Mouse (Mus musculus) bone marrow macrophage, adult 2 months (primary cell): Measurements from ENCODE around the gene Pde4c.

ENCODE experiments used
- CTCF ChIP-seq: IDR thresholded peaks from 2 replicates; pipeline ENCODE4 v1.5.1; 2012; ENCODE audit warnings: low read depth, mild to moderate bottlenecking, low read length, moderate library complexity
- POLR2A ChIP-seq: IDR thresholded peaks from 2 replicates; pipeline ENCODE4 v1.6.1; 2012; ENCODE audit warnings: mild to moderate bottlenecking, low read depth, low read length, borderline replicate concordance

GRCm38 (mm10) chr8:70749097-70749674 is 25.7 kb downstream of the Pde4c start:
- TF ChIP-seq CTCF = no peak
- no peak for TF ChIP-seq POLR2A
